Mouse (Mus musculus) CH12.LX (cell line): ENCODE results near the gene Dad1.

Experiments
- CTCF ChIP-seq, 2 experiments: IDR thresholded peaks in 1 of 2; conservative IDR thresholded peaks in 1 of 2; 2 replicates each; pipeline ENCODE4 v1.5.1; 2011 to 2012; ENCODE audit warnings: low read depth in 2 of 2, low read length in 2 of 2, improper control_type of control experiment in 1 of 2, inconsistent platforms in 1 of 2, mild to moderate bottlenecking in 1 of 2, moderate library complexity in 1 of 2
- EP300 ChIP-seq: IDR thresholded peaks from 2 replicates; pipeline ENCODE4 v1.6.1; 2011; ENCODE audit warnings: low read length, improper control_type of control experiment
- IRF4 ChIP-seq: IDR thresholded peaks from 2 replicates; pipeline ENCODE4 v1.6.1; 2014; ENCODE audit warnings: low read depth, mild to moderate bottlenecking, inconsistent platforms, low read length, improper control_type of control experiment
- KAT2A ChIP-seq: IDR thresholded peaks from 2 replicates; pipeline ENCODE4 v1.6.1; 2012; ENCODE audit warnings: low read length, improper control_type of control experiment, inconsistent platforms; ENCODE audit not compliant: insufficient replicate concordance
- MEF2A ChIP-seq: IDR thresholded peaks from 2 replicates; pipeline ENCODE4 v1.6.1; 2014; ENCODE audit warnings: low read depth, mild to moderate bottlenecking, inconsistent platforms, low read length, improper control_type of control experiment, borderline replicate concordance
- MYC ChIP-seq: IDR thresholded peaks from 2 replicates; pipeline ENCODE4 v1.6.1; 2011; ENCODE audit warnings: low read depth, mild to moderate bottlenecking, improper control_type of control experiment, low read length
- PAX5 ChIP-seq: IDR thresholded peaks from 2 replicates; pipeline ENCODE4 v1.6.1; 2012; ENCODE audit warnings: low read length, inconsistent platforms, mixed read lengths
- POLR2A ChIP-seq: IDR thresholded peaks from 2 replicates; pipeline ENCODE4 v1.6.1; 2011; ENCODE audit warnings: low read depth, mild to moderate bottlenecking, improper control_type of control experiment, low read length
- RCOR1 ChIP-seq: conservative IDR thresholded peaks from 2 replicates; pipeline ENCODE4 v1.6.1; 2012; ENCODE audit warnings: low read depth, mild to moderate bottlenecking, inconsistent platforms, low read length, improper control_type of control experiment
- ZC3H11A ChIP-seq: IDR thresholded peaks from 2 replicates; pipeline ENCODE4 v1.6.1; 2012; ENCODE audit warnings: low read depth, mild to moderate bottlenecking, inconsistent platforms, low read length, improper control_type of control experiment
- ZKSCAN1 ChIP-seq: IDR thresholded peaks from 2 replicates; pipeline ENCODE4 v1.6.1; 2012; ENCODE audit warnings: low read depth, inconsistent platforms, low read length, improper control_type of control experiment, borderline replicate concordance

GRCm38 (mm10) chr14:54205904-54206303 is 48.0 kb downstream of the Dad1 start:
- no peak for TF ChIP-seq CTCF (conservative IDR thresholded peaks at IDR 0.05 in 1 of 2, IDR thresholded peaks at IDR 0.05 in 1 of 2; ENCODE audit: low read depth in 2 of 2, low read length in 2 of 2)
- no peak for TF ChIP-seq PAX5
- no peak for TF ChIP-seq ZKSCAN1
- TF ChIP-seq POLR2A, result no peak
- TF ChIP-seq ZC3H11A, result no peak
- no peak for TF ChIP-seq RCOR1
- no peak for TF ChIP-seq KAT2A
- no peak for TF ChIP-seq MEF2A
- TF ChIP-seq EP300, result no peak
- TF ChIP-seq MYC, result no peak
- TF ChIP-seq IRF4, result no peak
